Mouse (Mus musculus) cerebellum, adult 9-10 months (tissue): ENCODE measurements at regions not wholly inside any gene's neighbourhood (a gene's known extent, or its start where the extent isn't known, plus 50 kb on each side); places are given as distances from the start of the nearest gene placed in this dataset.
A peak's percentile ranks its signal among the peaks of the same experiment; 100 is the strongest.

Experiments
- DNase-seq: peaks from one replicate; pipeline ENCODE4 v3.0.0; 2022

DNA sequence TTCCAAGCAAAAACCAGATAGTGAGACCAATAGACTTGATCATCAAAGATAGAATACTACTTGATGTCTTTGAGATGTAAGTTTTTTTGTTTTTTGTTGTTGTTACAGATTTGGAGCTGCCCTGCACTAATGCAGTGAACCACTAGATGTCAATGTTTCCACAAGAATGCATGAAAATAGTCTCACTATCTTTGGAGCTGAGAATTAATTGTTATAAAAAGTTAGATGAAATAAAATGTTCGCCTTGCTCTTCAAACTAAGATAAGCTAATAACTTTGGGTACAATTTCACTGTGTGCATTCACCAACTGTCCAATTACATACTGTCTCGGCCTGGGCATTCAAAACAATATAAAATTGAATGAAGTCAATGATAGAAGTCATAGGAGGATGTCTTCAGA lies 223.2 kb upstream of the Agtr1b start:
- DNase-seq: peak; percentile 56

DNA sequence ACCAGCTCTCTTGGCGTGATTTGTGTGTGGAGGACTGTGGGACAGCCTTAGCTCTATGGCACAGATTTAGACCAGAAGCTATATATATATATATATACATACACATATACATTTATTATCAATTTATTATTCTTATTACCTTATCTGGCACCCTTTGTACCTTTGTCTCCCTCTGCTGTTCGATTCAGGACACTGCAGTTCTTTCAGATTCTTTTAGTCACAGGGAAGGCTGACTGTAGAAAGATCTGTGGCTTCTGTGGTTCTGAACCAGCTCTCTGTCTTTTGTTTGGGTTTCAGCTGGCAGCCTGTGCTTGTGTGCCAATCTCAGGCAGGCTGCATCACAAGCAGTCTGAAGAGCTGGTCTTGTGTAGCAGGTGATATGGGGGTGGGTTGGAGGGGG lies 184.6 kb upstream of the Agtr1b start:
- DNase-seq: no peak

DNA sequence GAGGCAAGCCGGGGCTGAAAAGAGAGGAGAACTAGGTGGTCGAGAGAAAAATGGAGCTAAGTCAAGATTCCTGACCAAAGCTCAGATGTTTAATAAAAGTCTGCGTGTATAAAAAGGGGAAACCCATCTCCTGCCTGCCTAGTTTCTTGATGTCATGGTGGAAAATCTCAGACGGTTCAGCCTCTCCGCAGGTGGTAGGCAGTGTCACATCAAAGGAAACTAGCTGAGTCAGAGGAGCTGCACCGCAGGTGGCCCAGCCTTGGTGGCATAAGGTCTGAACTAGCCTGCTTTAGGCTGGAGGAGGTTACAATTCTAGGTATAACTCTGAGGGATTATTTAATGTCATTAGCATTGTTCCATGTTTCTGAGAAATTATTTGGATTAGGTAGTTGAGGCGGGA lies 177.0 kb upstream of the Agtr1b start:
- no peak for DNase-seq

- DNase-seq: no peak
Observed at GRCm38 (mm10) chr3:20538492-20539004, 171.6 kb upstream of the Agtr1b start.

- no peak for DNase-seq
Observed at GRCm38 (mm10) chr3:20520738-20521137, 153.8 kb upstream of the Agtr1b start.

DNA sequence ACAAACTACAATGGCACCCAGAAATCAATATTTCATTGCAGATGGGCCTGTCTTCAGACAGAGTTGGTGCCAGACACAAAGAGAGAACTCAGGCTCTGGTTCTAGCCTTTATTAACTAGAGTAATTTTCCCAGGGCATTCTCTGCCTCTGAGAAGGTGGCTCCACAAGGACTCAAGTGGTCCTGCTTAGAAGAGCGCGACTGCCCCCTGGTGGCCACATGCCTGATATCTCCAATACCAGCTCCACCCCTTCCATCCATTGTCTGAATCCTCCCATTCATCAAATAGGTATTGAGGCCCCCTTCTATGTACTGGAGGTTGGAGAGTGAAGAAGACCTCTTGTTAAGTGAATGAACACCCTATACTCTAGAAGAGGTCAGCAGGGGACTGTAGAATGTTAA lies 142.2 kb upstream of the Agtr1b start:
- peak; percentile 26 for DNase-seq

GRCm38 (mm10) chr3:20505546-20505945 lies 138.6 kb upstream of the Agtr1b start:
- DNase-seq: no peak
